Mouse (Mus musculus): ENCODE data around the gene Dhrs7c. TPM values are rescaled to one million over a fixed set of nuclear protein-coding genes. Genes with fewer than 3 reads are reported as not detected.

Gene Dhrs7c
- polyA plus RNA-seq, 1 experiment, result not detected

DNA sequence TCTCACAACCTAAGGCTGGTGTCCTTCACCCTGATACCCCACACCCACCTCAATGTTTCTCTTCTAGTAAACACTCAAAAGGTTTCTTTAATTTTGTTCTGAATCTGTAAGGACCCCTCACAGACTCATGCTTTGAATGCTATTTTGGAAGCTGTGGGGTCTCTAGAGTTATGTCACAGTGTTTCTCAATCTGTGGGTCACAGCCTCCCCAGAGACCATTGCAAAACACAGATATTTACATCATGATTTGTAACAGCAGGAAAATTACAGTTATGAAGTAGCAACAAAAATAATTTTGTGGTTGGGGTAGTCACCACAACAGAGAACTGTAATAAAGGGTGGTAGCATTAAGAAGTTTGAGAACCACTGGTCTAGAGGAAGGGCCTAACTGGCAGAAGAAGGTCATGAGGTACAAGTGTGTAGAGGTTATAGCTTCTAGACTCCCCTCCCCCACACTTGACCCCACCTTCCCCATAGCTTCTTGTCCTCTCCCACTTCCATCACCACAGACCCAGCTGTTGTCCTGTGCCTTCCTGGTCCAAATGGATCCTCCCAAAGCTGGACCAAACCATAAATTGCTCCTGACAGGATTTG, 2.2 kb downstream of the Dhrs7c start:
- H3K27ac ChIP-seq (ENCODE audit: control insufficient read depth, insufficient read depth, low read depth, low read length, poor library complexity), result no peak overlapping the region
- H3K4me1 ChIP-seq (ENCODE audit: control insufficient read depth, insufficient read depth, low read length), result no peaks in the 10 kb centered on the region; the same call in 1 of the 2 replicates
- H3K4me3 ChIP-seq (replicated peaks; ENCODE audit: control insufficient read depth, low read depth, low read length), result no peak overlapping the region
- no peak for TF ChIP-seq CTCF (IDR thresholded peaks at IDR 0.05; ENCODE audit: control insufficient read depth, insufficient read depth, low read length)
- TF ChIP-seq POLR2A (IDR thresholded peaks at IDR 0.05; ENCODE audit: borderline replicate concordance, control insufficient read depth, low read depth, low read length), result no peak

GRCm38 (mm10) chr11:67801169-67801568, 3.2 kb downstream of the Dhrs7c start:
- Histone ChIP-seq H3K4me3 (replicated peaks; ENCODE audit: control insufficient read depth, low read depth, low read length) (no peak overlapping the region), H3K4me1 (ENCODE audit: control insufficient read depth, insufficient read depth, low read length) (no peaks in the 10 kb centered on the region; the same call in 1 of the 2 replicates), H3K27ac (ENCODE audit: control insufficient read depth, insufficient read depth, low read depth, low read length, poor library complexity) (no peak overlapping the region)
- no peak for TF ChIP-seq CTCF (IDR thresholded peaks at IDR 0.05; ENCODE audit: control insufficient read depth, insufficient read depth, low read length)
- TF ChIP-seq POLR2A (IDR thresholded peaks at IDR 0.05; ENCODE audit: borderline replicate concordance, control insufficient read depth, low read depth, low read length), result no peak
- 79% methylated on average over 8 of the region's 8 CpGs for WGBS

DNA sequence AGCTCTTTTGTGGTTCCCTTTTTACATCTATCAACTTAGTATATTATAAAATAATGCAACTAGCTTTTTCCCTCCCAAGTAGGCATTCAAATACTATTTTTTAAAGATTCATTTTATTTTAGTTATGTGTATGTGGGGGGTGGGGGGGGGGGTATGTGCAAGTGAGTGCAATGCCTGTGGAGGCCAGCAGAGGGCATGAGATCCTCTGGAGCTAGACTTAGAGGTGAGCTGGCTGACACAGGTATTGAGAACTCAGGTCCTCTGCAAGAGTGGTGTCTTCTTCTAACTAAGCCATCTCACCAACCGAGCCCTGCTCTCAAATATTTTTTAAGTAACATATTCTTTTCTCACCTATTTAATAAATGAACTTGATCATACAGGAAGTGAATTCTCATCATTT, 7.6 kb downstream of the Dhrs7c start:
- TF ChIP-seq CTCF (IDR thresholded peaks at IDR 0.05; ENCODE audit: control insufficient read depth, insufficient read depth, low read length), result peak; percentile 19; the same call in 1 of the 2 replicates
- TF ChIP-seq POLR2A (IDR thresholded peaks at IDR 0.05; ENCODE audit: borderline replicate concordance, control insufficient read depth, low read depth, low read length), result no peak
- H3K27ac ChIP-seq (ENCODE audit: control insufficient read depth, insufficient read depth, low read depth, low read length, poor library complexity), result no peak overlapping the region

GRCm38 (mm10) chr11:67806832-67807597, 9.0 kb downstream of the Dhrs7c start:
- WGBS, result 77% methylated on average over 11 of the region's 11 CpGs
- H3K27ac ChIP-seq (ENCODE audit: control insufficient read depth, insufficient read depth, low read depth, low read length, poor library complexity), result no peak overlapping the region

More for the DNA sequence above, 7.6 kb downstream of the Dhrs7c start:
- 76% methylated on average over 1 of the region's 1 CpGs for WGBS
- H3K4me1 ChIP-seq (ENCODE audit: control insufficient read depth, insufficient read depth, low read length), result no peaks in the 10 kb centered on the region; the same call in 1 of the 2 replicates
- H3K4me3 ChIP-seq (replicated peaks; ENCODE audit: control insufficient read depth, low read depth, low read length), result no peak overlapping the region

DNA sequence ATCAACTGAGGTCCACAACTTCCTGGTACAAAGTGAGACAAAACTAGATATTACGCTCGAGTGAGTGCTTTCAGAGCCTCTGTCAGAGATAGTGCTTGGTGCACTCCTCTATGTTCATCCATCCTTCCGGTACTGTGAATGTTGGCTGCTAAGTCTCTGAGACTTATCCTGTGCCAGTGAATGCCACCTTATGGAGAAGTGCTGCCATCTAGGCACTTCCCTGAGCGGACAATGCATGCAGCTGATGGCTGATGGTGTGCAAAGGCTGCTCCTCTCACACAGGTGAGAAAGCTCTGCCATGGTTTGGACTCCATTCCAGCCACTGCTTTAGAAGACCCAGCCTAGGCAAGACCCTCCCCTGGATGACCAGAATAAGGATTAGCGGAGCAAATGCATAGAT, 10.1 kb downstream of the Dhrs7c start:
- Histone ChIP-seq H3K4me1 (ENCODE audit: control insufficient read depth, insufficient read depth, low read length) (no peaks in the 10 kb centered on the region), H3K27ac (ENCODE audit: control insufficient read depth, insufficient read depth, low read depth, low read length, poor library complexity) (no peak overlapping the region), H3K4me3 (replicated peaks; ENCODE audit: control insufficient read depth, low read depth, low read length) (no peak overlapping the region)
- TF ChIP-seq POLR2A (IDR thresholded peaks at IDR 0.05; ENCODE audit: borderline replicate concordance, control insufficient read depth, low read depth, low read length) (no peak), CTCF (IDR thresholded peaks at IDR 0.05; ENCODE audit: control insufficient read depth, insufficient read depth, low read length) (no peak)
- WGBS, result 63% methylated on average over 5 of the region's 5 CpGs

More at GRCm38 (mm10) chr11:67806832-67807597, 9.0 kb downstream of the Dhrs7c start:
- Histone ChIP-seq H3K4me1 (ENCODE audit: control insufficient read depth, insufficient read depth, low read length) (no peaks in the 10 kb centered on the region), H3K4me3 (replicated peaks; ENCODE audit: control insufficient read depth, low read depth, low read length) (no peak overlapping the region)
- TF ChIP-seq POLR2A (IDR thresholded peaks at IDR 0.05; ENCODE audit: borderline replicate concordance, control insufficient read depth, low read depth, low read length) (no peak), CTCF (IDR thresholded peaks at IDR 0.05; ENCODE audit: control insufficient read depth, insufficient read depth, low read length) (no peak)

DNA sequence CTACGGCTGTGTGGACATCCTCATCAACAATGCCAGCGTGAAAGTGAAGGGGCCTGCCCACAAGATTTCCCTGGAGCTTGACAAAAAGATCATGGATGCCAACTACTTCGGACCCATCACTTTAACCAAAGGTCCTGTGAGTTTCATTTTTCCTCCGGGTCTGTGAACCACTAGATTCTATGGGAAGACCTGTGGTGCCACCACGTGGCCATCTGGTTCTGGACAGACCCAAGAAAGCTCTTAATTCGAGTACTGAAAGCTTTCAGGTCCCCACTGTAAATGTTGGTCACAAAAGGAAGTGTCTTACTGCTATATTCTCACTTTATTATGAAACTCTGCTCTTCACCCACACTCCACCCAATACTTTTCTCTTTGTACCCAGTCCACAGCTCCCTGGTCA, 13.5 kb downstream of the Dhrs7c start:
- no peak overlapping the region for H3K4me3 ChIP-seq (replicated peaks; ENCODE audit: control insufficient read depth, low read depth, low read length)
- H3K27ac ChIP-seq (ENCODE audit: control insufficient read depth, insufficient read depth, low read depth, low read length, poor library complexity), result no peak overlapping the region
- no peak for TF ChIP-seq POLR2A (IDR thresholded peaks at IDR 0.05; ENCODE audit: borderline replicate concordance, control insufficient read depth, low read depth, low read length)
- no peak for TF ChIP-seq CTCF (IDR thresholded peaks at IDR 0.05; ENCODE audit: control insufficient read depth, insufficient read depth, low read length)
- WGBS, result 55% methylated on average over 6 of the region's 6 CpGs
- no peaks in the 10 kb centered on the region for H3K4me1 ChIP-seq (ENCODE audit: control insufficient read depth, insufficient read depth, low read length)

GRCm38 (mm10) chr11:67819604-67820003, 21.6 kb downstream of the Dhrs7c start:
- Histone ChIP-seq H3K4me1 (ENCODE audit: control insufficient read depth, insufficient read depth, low read length) (no peaks in the 10 kb centered on the region), H3K4me3 (replicated peaks; ENCODE audit: control insufficient read depth, low read depth, low read length) (no peak overlapping the region), H3K27ac (ENCODE audit: control insufficient read depth, insufficient read depth, low read depth, low read length, poor library complexity) (no peak overlapping the region)
- WGBS, result 8% methylated on average over 5 of the region's 5 CpGs
- TF ChIP-seq CTCF (IDR thresholded peaks at IDR 0.05; ENCODE audit: control insufficient read depth, insufficient read depth, low read length) (no peak), POLR2A (IDR thresholded peaks at IDR 0.05; ENCODE audit: borderline replicate concordance, control insufficient read depth, low read depth, low read length) (no peak)

DNA sequence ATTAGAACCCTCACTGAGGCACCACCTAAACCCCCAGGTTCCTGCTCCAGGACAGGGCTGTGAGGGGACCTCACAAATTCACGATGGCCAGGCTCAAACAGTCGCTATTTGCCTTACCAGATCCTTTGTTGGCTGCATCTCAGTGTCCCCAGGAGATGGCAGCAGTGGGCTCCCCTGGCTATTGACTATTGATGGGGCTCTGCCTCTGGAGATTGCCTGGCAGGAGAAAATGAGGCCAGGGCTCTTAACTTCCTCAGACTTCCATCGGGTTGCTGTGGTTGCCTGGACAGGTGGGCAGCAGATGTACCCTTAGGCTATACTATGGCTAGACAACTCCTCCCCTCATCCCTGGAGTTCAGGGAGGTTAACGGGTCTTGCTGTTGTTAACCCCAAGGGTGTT, 22.2 kb downstream of the Dhrs7c start:
- Histone ChIP-seq H3K4me1 (ENCODE audit: control insufficient read depth, insufficient read depth, low read length) (no peaks in the 10 kb centered on the region), H3K4me3 (replicated peaks; ENCODE audit: control insufficient read depth, low read depth, low read length) (no peak overlapping the region), H3K27ac (ENCODE audit: control insufficient read depth, insufficient read depth, low read depth, low read length, poor library complexity) (no peak overlapping the region)
- WGBS, result 22% methylated on average over 4 of the region's 4 CpGs
- TF ChIP-seq POLR2A (IDR thresholded peaks at IDR 0.05; ENCODE audit: borderline replicate concordance, control insufficient read depth, low read depth, low read length), result no peak
- TF ChIP-seq CTCF (IDR thresholded peaks at IDR 0.05; ENCODE audit: control insufficient read depth, insufficient read depth, low read length), result peak; percentile 29; the same call in 1 of the 2 replicates
